11 mouse cellular contexts compared by ENCODE assay signal in the genomic region with DNA sequence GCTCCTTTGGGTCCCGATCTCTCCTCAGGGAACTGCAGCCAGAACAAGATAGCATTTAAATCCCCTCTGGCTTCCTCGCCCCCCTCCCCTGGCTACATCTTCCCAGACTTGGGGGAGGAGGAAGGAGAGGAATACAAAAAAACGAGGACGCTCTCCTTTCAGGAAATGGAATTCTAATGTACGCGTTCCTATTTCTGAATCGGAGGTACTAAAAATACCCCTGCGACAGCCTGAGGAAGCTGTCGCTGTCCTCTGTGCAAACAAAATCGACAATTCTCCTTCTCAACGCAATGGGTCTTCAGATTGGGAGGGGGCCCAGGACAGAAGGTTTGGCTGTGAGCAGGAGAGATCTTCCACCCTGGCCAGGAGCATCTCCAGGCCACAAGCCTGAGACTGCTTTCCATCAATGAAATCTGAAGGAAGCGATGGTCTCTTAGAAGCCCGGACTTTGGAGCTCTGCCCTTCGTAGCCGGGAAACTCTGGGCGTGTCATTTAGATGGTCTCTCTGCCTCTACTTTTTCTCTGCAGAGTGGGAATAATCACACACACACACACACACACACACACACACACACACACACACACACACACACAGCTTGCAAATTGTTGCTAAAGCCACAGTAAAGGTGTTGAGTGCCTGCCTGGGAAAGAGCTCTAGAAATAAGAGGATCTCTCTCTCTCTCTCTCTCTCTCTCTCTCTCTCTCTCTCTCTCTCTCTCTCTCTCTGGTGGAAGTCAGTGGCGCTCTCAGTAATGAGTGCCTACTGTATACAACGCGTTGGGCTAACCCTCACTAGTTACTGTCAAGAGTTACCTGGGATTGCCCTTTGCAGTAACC. TPM values are rescaled to one million over a fixed set of nuclear protein-coding genes. Genes with fewer than 3 reads are reported as not detected.
DNase-seq lines count a peak whose midpoint lies in the region; ATAC-seq and TF ChIP-seq lines count a peak whose summit lies in the region.
"Had no signal": no experiment of that assay in that cellular context is flagged by ENCODE, and none has a peak within 500 bp of the region (broad histone marks: within the 10 kb centered on the region; RNA-seq: fewer than 3 reads in every experiment).

No protein-coding gene starts in this region.

- no peak for DNase-seq in frontal cortex, adult 2 months (ENCODE audit: extremely low spot score in 1 of 2, low spot score in 1 of 2)
- DNase-seq in kidney, postnatal 0 days (ENCODE audit: low spot score), result no peak
- no peak for DNase-seq in kidney, adult 11 months
- DNase-seq in limb, embryonic 10.5 days (ENCODE audit: low spot score), result peak; percentile 51
- DNase-seq in liver, postnatal 0 days, result no peak
- DNase-seq in c-Kit-positive CD71-positive TER-119-positive erythroid progenitor cells, embryonic 14.5 days (ENCODE audit: low spot score), result no peak
- DNase-seq: gastrocnemius, postnatal 10 days; liver had no signal

- no peaks in the 10 kb centered on the region for H3K36me3 ChIP-seq in kidney, postnatal 0 days (ENCODE audit: insufficient read depth, low read length)
- no peaks in the 10 kb centered on the region for H3K36me3 ChIP-seq in limb, embryonic 10.5 days
- H3K36me3 ChIP-seq in liver, postnatal 0 days (replicated peaks; ENCODE audit: insufficient read depth, low read length), result no peaks in the 10 kb centered on the region

- no peak for TF ChIP-seq CTCF in kidney, postnatal 0 days (IDR thresholded peaks at IDR 0.05; ENCODE audit: low read depth)
- no peak for TF ChIP-seq CTCF in cortical plate, adult 2 months (IDR thresholded peaks at IDR 0.05; ENCODE audit: extremely low read depth, insufficient read depth, low read length)
- TF ChIP-seq CTCF in liver, postnatal 0 days (IDR thresholded peaks at IDR 0.05; ENCODE audit: low read depth), result no peak

- under 1% methylated on average over 19 of the region's 19 CpGs for WGBS in kidney, postnatal 0 days
- WGBS in limb, embryonic 10.5 days, result 0% methylated on average over 19 of the region's 19 CpGs
- WGBS in liver, postnatal 0 days (ENCODE audit: insufficient replicate concordance), result under 1% methylated on average over 19 of the region's 19 CpGs

- peak overlapping the region; percentile 13; the same call in 1 of the 2 replicates for H3K4me3 ChIP-seq in kidney, postnatal 0 days (replicated peaks; ENCODE audit: low read depth, low read length)
- peak overlapping the region; percentile 82 for H3K4me3 ChIP-seq in cortical plate, adult 2 months (ENCODE audit: insufficient read depth, low read length)
- H3K4me3 ChIP-seq in limb, embryonic 10.5 days, result 0 out of 2 replicates have a peak overlapping the region, but pooled peaks have one; percentile 3
- no peak overlapping the region for H3K4me3 ChIP-seq in liver, postnatal 0 days (ENCODE audit: low read depth, low read length)

- H3K9ac ChIP-seq in kidney, postnatal 0 days (ENCODE audit: low read depth, low read length), result no peak overlapping the region
- no peak overlapping the region for H3K9ac ChIP-seq in liver, postnatal 0 days (replicated peaks)

- H3K27ac ChIP-seq in kidney, postnatal 0 days, result no peak overlapping the region
- no peak overlapping the region; the same call in 1 of the 2 replicates for H3K27ac ChIP-seq in cortical plate, adult 2 months (ENCODE audit: insufficient read depth, low read length)
- no peak overlapping the region for H3K27ac ChIP-seq in limb, embryonic 10.5 days
- no peak overlapping the region for H3K27ac ChIP-seq in liver, postnatal 0 days (ENCODE audit: low read depth)

- no peak for TF ChIP-seq POLR2A in cortical plate, adult 2 months (IDR thresholded peaks at IDR 0.05; ENCODE audit: extremely low read depth, insufficient read depth, low read length)

- no peak for TF ChIP-seq EP300 in liver, postnatal 0 days (IDR thresholded peaks at IDR 0.05; ENCODE audit: low read depth)

- ATAC-seq in frontal cortex, adult (ENCODE audit: low TSS enrichment), result 0 out of 2 replicates have a peak, but pooled peaks have one; percentile 10
- ATAC-seq in kidney, postnatal 0 days (replicated peaks; ENCODE audit: low FRiP score, low read depth), result no peak
- no peak for ATAC-seq in liver, postnatal 0 days

- no peaks in the 10 kb centered on the region for H3K9me3 ChIP-seq in kidney, postnatal 0 days (replicated peaks; ENCODE audit: low read length)
- H3K9me3 ChIP-seq in limb, embryonic 10.5 days (replicated peaks), result no peaks in the 10 kb centered on the region
- no peaks in the 10 kb centered on the region for H3K9me3 ChIP-seq in liver, postnatal 0 days (ENCODE audit: low read length)

- H3K4me2 ChIP-seq in kidney, postnatal 0 days (ENCODE audit: low read length), result 0 out of 2 replicates have a peak overlapping the region, but pooled peaks have one; percentile 14
- no peak overlapping the region for H3K4me2 ChIP-seq in liver, postnatal 0 days (ENCODE audit: low read depth, low read length)

- no peaks in the 10 kb centered on the region for H3K4me1 ChIP-seq in kidney, postnatal 0 days (replicated peaks; ENCODE audit: insufficient read depth, low read length)
- no peaks in the 10 kb centered on the region for H3K4me1 ChIP-seq in cortical plate, adult 2 months (ENCODE audit: control insufficient read depth, insufficient read depth, low read length)
- peaks cover 27% of the 10 kb centered on the region for H3K4me1 ChIP-seq in limb, embryonic 10.5 days
- H3K4me1 ChIP-seq in liver, postnatal 0 days (ENCODE audit: insufficient read depth), result no peaks in the 10 kb centered on the region

- peaks cover 86% of the 10 kb centered on the region for H3K27me3 ChIP-seq in kidney, postnatal 0 days (ENCODE audit: insufficient read depth, low read length)
- H3K27me3 ChIP-seq in limb, embryonic 10.5 days (ENCODE audit: low read depth, poor library complexity, severe bottlenecking), result peaks cover 100% of the 10 kb centered on the region
- peaks cover 93% of the 10 kb centered on the region for H3K27me3 ChIP-seq in liver, postnatal 0 days (ENCODE audit: insufficient read depth, low read length)

RNA-seq across cellular contexts. Expression of a gene that starts 7.5 kb away (rescaled TPM):
- 15.2 and 17.2 TPM in 2 replicates for polyA plus RNA-seq in frontal cortex, adult 2 months (2012; rRNA removed)
- not detected in 2 replicates for polyA plus RNA-seq in kidney, postnatal 0 days (2015; fragmentation: Nextera tagmentation; extraction: Ambion mirVana)
- 35.7 and 42.9 TPM in 2 replicates for polyA plus RNA-seq in cortical plate, adult 2 months (2012; rRNA removed)
- not detected in 2 replicates for polyA plus RNA-seq in limb, embryonic 10.5 days (2016; fragmentation: Nextera tagmentation; extraction: Ambion mirVana)
- polyA plus RNA-seq in liver, postnatal 0 days (2015; fragmentation: Nextera tagmentation; extraction: Ambion mirVana), result not detected in 2 replicates
- polyA plus RNA-seq: kidney, embryonic 16.5 days had no signal

RNA-seq across cellular contexts. Expression of a gene that starts 56.5 kb away (rescaled TPM):
- 33.7 and 36.2 TPM in 2 replicates for polyA plus RNA-seq in frontal cortex, adult 2 months (2012; rRNA removed)
- 63.4 and 63.7 TPM in 2 replicates for polyA plus RNA-seq in kidney, postnatal 0 days (2015; fragmentation: Nextera tagmentation; extraction: Ambion mirVana)
- polyA plus RNA-seq in cortical plate, adult 2 months (2012; rRNA removed), result 37.9 and 38.3 TPM in 2 replicates
- polyA plus RNA-seq in limb, embryonic 10.5 days (2016; fragmentation: Nextera tagmentation; extraction: Ambion mirVana), result 17.5 and 20.4 TPM in 2 replicates
- 20.4 and 21.0 TPM in 2 replicates for polyA plus RNA-seq in liver, postnatal 0 days (2015; fragmentation: Nextera tagmentation; extraction: Ambion mirVana)

RNA-seq across cellular contexts. Expression of a gene that starts 56.7 kb away (rescaled TPM):
- polyA plus RNA-seq in frontal cortex, adult 2 months (2012; rRNA removed), result 0.17 and 0.30 TPM in 2 replicates
- 0.21 and 0.29 TPM in 2 replicates for polyA plus RNA-seq in kidney, postnatal 0 days (2015; fragmentation: Nextera tagmentation; extraction: Ambion mirVana)
- polyA plus RNA-seq in cortical plate, adult 2 months (2012; rRNA removed), result 0.30 and 0.31 TPM in 2 replicates
- polyA plus RNA-seq in limb, embryonic 10.5 days (2016; fragmentation: Nextera tagmentation; extraction: Ambion mirVana), result 0.05 TPM in 2 replicates
- 0.16 TPM in 1 of 2 replicates, not detected in the other for polyA plus RNA-seq in liver, postnatal 0 days (2015; fragmentation: Nextera tagmentation; extraction: Ambion mirVana)

Comparison
In these comparisons a context has a peak if more than half of its experiments do, and no peak if none do; other contexts are left out.
1. RNA of a gene that starts 7.5 kb away (polyA plus RNA-seq): 35.7 to 42.9 TPM in cortical plate, adult 2 months and 15.2 to 17.2 TPM in frontal cortex, adult 2 months; not detected in kidney, postnatal 0 days, not detected in limb, embryonic 10.5 days and not detected in liver, postnatal 0 days; every median in the first group is over 10 times any median in the second.